Mouse (Mus musculus) left cerebral cortex, adult 2 months (tissue): Measurements from ENCODE around the gene Irf2. TPM values are rescaled to one million over a fixed set of nuclear protein-coding genes. Genes with fewer than 3 reads are reported as not detected.
"Not testable (repeated sequence)": the region's sequence is repeated elsewhere in the genome, so short reads cannot be mapped to it uniquely, and the experiment has no call there.

Experiments
- DNase-seq, 2 experiments: peaks; one replicate each; pipeline ENCODE4 v3.0.0; 2021 to 2022; ENCODE audit warnings: low spot score in 2 of 2, mixed read lengths in 1 of 2; ENCODE audit errors: extremely low spot score in 1 of 2
- H3K27ac ChIP-seq: fragments of 200-600 bp; 2 replicates; pipeline ENCODE4 v1.8.1; 2022
- H3K4me3 ChIP-seq: fragments of 200-600 bp; 2 replicates; pipeline ENCODE4 v1.8.1; 2022
- CTCF ChIP-seq: fragments of 200-600 bp; IDR thresholded peaks from 2 replicates; pipeline ENCODE4 v1.8.1; 2022; ENCODE audit warnings: antibody characterized with exemption, mild to moderate bottlenecking, moderate library complexity
- intact Hi-C: fragments of 180-260 bp; cut with DNase I; formaldehyde crosslinking; loops from one replicate; pipeline ENCODE4 v1.15.1; 2025
- total RNA-seq, 2 experiments: library from RNA; stranded (reverse); gene quantifications; 2 replicates each; pipeline ENCODE4 v1.2.3; 2021

Gene Irf2
- total RNA-seq, 2 experiments from 2014 or later, result 70.7 to 79.6 TPM

DNA sequence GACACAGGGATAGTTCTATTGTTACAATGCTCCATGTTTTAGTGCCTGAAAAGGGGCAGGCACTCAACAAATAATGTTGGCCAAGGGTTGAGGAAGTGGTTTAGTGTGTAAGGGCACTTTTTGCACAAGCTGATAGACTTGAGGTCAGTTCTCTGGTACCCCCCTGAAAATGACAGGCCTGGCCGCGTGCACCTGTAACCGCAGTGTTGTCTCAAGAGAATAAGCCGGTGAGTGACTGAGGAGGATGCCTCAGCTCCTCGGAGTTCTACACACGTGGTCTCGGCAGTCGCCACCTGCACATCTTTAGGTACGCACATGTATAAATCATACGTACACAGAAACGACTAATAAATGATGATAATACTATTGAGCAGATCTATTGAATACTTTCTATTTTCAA is 26.4 kb upstream of the Irf2 start:
- DNase-seq, result no peak
- H3K27ac ChIP-seq, result no peak overlapping the region
- intact Hi-C loops, result no loop called here
- H3K4me3 ChIP-seq, result no peak overlapping the region
- TF ChIP-seq CTCF, result no peak

DNA sequence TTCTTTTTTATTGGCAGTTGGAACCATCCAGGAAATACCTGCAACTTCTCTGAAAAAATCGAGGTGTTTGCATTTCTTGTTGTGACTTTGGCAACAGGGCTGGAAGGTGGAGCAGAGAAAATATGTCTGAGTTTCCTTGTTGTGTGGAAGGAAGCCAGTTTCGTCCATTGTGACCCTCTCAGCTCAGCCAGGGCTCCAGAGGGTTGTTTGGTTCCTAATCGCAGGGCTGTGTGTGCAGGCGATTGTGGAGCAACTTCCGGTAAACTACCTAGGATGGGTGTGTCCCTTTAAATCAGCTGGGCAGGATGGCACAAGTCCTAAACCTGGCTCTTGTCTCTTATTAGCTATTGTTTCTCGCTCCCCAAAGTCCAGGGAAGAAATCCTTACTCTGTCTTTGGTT is 25.7 kb upstream of the Irf2 start:
- TF ChIP-seq CTCF, result no peak
- no peak overlapping the region for H3K4me3 ChIP-seq
- no peak overlapping the region for H3K27ac ChIP-seq
- intact Hi-C loops, result no loop called here
- no peak for DNase-seq

DNA sequence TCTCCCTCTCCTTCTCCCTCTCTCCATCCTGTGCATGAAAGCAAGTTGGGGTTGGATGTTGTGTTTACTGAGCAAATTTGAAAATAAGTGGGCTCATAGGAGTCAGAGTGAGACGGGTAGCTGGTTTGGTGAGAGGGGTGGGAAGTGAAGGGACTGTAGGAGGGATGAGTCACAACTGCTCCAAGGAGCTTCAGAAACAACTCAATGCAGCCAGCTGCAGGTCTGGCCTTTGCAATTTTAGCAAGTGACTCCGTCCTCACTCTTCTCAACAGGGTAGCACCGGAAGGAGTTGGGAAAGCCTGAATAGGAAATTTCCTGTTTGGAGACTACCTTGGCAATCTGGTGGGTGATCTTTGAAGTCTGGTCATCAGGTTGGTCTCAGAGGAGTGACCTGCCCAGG is 25.1 kb upstream of the Irf2 start:
- no peak for DNase-seq
- intact Hi-C loops, result no loop called here
- peak overlapping the region; percentile 45; the same call in 1 of the 2 replicates for H3K27ac ChIP-seq
- no peak for TF ChIP-seq CTCF
- H3K4me3 ChIP-seq, result no peak overlapping the region

- DNase-seq, result no peak
- intact Hi-C loops, result no loop called here
- Histone ChIP-seq H3K4me3 (no peak overlapping the region), H3K27ac (no peak overlapping the region)
- TF ChIP-seq CTCF, result no peak
Observed at GRCm38 (mm10) chr8:46716477-46716876, 23.1 kb upstream of the Irf2 start.

- Histone ChIP-seq H3K27ac (no peak overlapping the region), H3K4me3 (no peak overlapping the region)
- TF ChIP-seq CTCF, result no peak
- no peak for DNase-seq
- intact Hi-C loops, result no loop called here
Observed at GRCm38 (mm10) chr8:46717170-46717569, 22.4 kb upstream of the Irf2 start.

GRCm38 (mm10) chr8:46718301-46718700 is 21.2 kb upstream of the Irf2 start:
- intact Hi-C loops, result no loop called here
- Histone ChIP-seq H3K27ac (no peak overlapping the region), H3K4me3 (no peak overlapping the region)
- TF ChIP-seq CTCF, result no peak
- no peak for DNase-seq

DNA sequence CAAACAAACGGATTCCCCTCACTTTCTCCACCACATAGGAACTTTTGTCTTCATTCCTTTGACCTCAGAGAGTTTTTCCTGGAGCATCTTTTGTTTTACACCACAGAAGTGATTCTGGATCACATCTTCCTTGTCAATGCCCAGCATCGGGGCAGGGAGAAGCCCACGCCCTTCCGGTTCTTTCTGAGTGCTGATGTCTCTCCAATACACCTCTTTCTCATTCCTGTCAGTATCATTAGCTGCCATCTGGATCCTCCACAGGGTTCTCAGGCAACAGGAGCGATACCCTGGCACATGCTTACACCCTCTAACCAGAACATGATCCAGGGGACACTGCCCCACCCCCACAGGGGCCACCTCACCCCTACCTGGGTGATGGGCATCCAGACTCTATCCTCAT is 20.8 kb upstream of the Irf2 start:
- no peak for DNase-seq
- no peak for TF ChIP-seq CTCF
- intact Hi-C loops, result no loop called here
- H3K4me3 ChIP-seq, result no peak overlapping the region
- no peak overlapping the region for H3K27ac ChIP-seq

DNA sequence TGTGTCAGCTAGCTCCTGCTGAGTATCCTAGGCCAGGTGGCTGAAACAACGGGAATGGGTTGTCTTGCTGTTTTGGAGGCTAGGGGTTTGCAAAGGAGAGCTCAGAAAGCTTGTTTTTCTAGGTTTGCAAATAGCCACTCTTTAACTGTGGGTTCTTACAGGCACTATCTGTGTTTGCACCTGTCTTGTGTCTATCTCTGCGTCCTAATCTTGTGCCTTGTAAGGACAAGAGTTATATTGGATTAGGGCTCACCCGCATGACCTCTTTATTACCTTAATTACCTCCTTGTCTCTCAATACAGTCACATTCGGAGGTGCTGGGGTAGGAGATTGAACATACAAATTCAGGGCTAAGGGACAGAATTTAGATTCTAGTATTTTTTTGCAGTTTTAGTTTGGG is 18.9 kb upstream of the Irf2 start:
- DNase-seq, result no peak
- H3K4me3 ChIP-seq, result no peak overlapping the region
- TF ChIP-seq CTCF, result no peak
- intact Hi-C loops, result no loop called here
- no peak overlapping the region for H3K27ac ChIP-seq

GRCm38 (mm10) chr8:46721065-46721845 is 18.3 kb upstream of the Irf2 start:
- no peak overlapping the region for H3K4me3 ChIP-seq
- intact Hi-C loops, result no loop called here
- no peak for TF ChIP-seq CTCF
- no peak overlapping the region for H3K27ac ChIP-seq
- no peak for DNase-seq

DNA sequence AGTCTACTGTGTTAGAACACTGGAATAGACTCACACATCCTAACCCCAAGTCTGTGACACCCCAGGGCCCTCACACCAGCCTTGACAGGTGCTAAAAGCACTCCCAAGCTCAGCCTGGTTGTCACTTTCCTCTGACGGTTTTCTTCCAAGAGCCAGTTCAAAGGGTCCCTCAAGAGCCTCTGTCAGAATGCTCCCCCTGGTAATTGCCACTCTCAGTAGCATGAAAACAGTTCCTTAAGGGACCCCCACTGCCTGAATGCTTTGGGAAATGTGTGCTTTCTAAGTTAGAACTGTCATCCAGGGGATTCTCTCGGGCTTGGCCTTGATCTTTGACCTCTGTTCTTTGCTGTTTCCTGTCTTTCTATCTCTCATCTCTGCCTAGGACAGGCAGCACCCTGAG is 17.0 kb upstream of the Irf2 start:
- Histone ChIP-seq H3K27ac (no peak overlapping the region), H3K4me3 (no peak overlapping the region)
- no peak for TF ChIP-seq CTCF
- intact Hi-C loops, result no loop called here
- DNase-seq, result no peak

GRCm38 (mm10) chr8:46726383-46726782 is 13.1 kb upstream of the Irf2 start:
- no peak for DNase-seq
- Histone ChIP-seq H3K4me3 (no peak overlapping the region), H3K27ac (no peak overlapping the region)
- no peak for TF ChIP-seq CTCF
- intact Hi-C loops, result no loop called here

GRCm38 (mm10) chr8:46729671-46730070 is 9.9 kb upstream of the Irf2 start:
- peak overlapping the region; percentile 36; the same call in 1 of the 2 replicates for H3K27ac ChIP-seq
- DNase-seq, H3K4me3 ChIP-seq, intact Hi-C loops: not testable (repeated sequence)

GRCm38 (mm10) chr8:46732381-46732915 is 7.1 kb upstream of the Irf2 start:
- Histone ChIP-seq H3K4me3 (no peak overlapping the region), H3K27ac (no peak overlapping the region)
- DNase-seq, result no peak
- no peak for TF ChIP-seq CTCF
- intact Hi-C loops, result no loop called here
